Mouse (Mus musculus) kidney, adult 2 months (tissue): ENCODE measurements at regions not wholly inside any gene's neighbourhood (a gene's known extent, or its start where the extent isn't known, plus 50 kb on each side); places are given as distances from the start of the nearest gene placed in this dataset.

Source experiments
- CTCF ChIP-seq: fragments of 200-500 bp; conservative IDR thresholded peaks from 2 replicates; pipeline ENCODE4 v1.5.1; 2011; ENCODE audit warnings: low read depth, mild to moderate bottlenecking, control low read depth, low read length, moderate library complexity, mixed read lengths; ENCODE audit not compliant: insufficient read depth, insufficient read length
- POLR2A ChIP-seq: fragments of 200-500 bp; IDR thresholded peaks from one replicate; pipeline ENCODE4 v1.6.1; 2011; ENCODE audit warnings: low read depth, low read length, control low read depth

DNA sequence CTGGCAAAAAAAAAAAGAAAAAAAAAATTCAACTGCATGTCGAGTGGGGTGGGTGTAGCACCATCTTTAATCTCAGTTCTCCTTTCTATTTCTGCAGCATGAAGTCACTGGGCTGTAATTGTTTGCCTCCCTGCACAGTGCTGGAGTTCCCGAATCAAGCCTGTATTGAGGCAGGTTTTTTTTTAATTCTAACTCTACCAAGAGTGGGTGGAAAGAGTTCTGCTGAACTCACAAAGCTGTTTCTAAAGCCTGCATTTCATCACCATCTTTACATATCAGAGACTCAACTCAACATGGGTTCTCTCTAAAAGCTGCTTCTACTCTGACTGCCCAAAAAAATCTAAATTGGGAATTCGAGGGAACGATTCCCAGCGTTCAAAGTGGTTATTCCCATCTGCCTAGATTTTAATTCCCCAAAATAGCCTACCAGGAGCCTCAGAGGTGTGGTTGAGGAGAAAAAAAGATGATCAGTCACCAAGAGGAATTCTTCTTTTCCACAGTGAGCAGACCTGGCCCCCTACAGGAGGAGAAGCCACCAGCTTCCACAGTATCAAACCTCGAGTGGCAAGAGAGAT is 160.4 kb upstream of the Cdh5 start:
- TF ChIP-seq POLR2A = no peak
- TF ChIP-seq CTCF = no peak
